Mouse (Mus musculus): ENCODE measurements around the gene Otx1. TPM values are rescaled to one million over a fixed set of nuclear protein-coding genes. Genes with fewer than 3 reads are reported as not detected.

Gene Otx1
- polyA plus RNA-seq, 1 experiment = not detected

DNA sequence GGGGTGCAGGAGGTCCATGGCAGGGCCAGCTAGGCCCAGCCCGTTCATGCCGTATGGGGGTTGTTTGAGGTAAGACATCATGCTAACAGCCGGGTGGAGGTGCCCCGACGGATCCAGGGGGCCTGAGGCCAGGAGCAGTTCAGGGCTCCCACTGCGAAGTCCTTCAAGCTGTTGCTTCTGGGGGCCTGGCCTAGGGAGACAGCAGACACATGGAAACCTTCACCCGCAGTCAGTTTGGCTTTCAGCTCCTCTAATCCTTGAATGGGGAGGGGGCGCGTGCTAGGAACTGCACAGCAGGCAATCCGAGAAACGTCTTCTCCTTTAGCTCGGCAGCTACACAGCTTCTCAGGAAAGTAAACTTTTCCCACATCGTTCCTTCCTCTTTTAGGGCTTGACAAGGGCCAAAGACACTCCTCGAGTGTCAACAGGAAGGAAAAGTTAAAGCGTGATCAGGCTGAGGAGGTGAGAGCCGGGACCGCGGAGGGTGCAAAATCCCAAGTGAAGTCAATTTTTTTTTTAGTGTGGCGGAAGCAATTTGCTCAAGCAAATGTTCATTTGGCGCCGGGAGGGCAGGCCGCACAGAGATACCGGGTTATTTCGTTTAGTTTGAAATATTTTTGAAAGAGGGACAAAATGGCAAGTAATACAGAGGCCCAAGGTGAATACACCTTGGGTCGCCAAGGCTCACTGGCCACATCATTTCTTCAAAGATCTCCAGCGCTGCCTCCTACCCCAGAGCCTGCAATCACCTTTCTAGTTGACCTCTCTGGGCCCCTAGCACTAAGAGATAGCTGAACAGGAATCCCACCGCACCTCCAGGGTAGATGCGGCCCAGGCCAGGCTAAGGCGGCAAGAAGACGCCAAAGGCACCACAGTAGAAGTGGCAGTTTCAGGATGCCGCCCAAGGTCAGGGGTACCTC, 3.0 kb downstream of the Otx1 start:
- no peak for DNase-seq (ENCODE audit: low read depth)

DNA sequence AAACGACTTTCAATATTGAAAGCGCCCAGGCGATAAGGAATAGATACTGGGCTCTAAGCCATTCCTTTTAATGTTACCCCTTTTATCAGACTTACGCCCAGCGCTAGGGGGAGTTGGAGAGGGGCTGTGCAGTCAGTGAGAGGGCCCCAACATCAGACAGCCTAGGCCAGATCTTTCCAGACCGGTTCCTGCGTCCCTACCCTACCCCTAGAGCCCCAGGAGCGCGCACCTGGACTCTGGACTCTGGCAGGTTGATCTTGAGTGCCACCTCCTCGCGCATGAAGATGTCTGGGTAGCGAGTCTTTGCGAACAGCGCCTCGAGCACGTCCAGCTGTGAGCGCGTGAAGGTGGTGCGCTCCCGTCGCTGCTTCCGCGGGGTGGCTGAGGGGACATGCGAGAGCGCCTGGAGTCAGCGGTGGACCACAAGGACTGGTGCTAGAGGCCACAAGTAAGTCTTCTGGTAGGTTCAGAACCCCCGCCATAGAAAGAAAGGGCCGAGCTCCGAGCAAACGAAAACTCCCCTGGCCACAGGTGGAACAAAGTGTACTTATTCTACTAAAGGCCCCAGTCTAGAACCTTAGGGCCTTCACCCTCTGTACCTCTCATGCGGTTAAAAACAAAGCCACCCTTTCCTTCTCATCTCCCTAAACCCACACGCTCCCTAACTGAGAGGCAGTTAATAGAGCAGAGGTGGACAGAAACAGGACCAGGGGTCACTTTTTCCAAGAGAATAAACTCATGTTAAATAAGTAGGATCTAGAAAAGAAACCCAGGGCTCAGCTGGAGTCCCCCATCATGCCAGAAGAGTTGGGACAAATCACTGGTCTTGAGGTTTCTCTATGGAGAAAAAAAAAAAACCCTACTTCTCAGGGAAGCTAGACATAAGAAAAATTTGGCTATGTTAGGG, 4.3 kb downstream of the Otx1 start:
- no peak for DNase-seq (ENCODE audit: low read depth)

DNA sequence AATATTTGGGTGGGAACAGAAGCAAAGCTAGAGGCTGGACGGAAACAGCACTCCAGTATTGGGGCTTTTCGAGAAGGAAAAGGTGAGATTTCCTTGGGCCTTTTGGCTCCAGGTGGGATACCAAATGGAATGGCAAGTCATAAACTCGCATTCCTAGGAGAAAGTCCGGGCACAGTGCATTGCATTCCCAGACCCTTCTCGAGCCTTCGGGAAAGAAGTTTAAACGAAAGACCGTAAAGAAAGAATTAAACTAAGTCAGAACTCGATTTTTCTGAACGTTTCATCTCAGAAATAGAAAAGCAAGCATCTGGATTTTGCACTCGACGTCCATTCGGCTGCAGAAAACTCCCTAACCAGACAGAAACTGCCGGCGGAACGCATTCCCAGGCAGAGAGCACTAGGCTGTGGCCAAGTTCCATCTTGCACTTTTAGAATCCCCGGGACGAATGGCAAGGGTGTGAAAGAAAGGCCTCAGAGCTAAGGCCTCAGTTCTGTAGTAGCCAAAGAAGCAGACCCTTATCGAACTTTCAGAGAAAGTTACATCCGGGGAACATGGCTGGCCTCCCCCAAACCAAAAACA, 5.0 kb downstream of the Otx1 start:
- no peak for DNase-seq (ENCODE audit: low read depth)

DNA sequence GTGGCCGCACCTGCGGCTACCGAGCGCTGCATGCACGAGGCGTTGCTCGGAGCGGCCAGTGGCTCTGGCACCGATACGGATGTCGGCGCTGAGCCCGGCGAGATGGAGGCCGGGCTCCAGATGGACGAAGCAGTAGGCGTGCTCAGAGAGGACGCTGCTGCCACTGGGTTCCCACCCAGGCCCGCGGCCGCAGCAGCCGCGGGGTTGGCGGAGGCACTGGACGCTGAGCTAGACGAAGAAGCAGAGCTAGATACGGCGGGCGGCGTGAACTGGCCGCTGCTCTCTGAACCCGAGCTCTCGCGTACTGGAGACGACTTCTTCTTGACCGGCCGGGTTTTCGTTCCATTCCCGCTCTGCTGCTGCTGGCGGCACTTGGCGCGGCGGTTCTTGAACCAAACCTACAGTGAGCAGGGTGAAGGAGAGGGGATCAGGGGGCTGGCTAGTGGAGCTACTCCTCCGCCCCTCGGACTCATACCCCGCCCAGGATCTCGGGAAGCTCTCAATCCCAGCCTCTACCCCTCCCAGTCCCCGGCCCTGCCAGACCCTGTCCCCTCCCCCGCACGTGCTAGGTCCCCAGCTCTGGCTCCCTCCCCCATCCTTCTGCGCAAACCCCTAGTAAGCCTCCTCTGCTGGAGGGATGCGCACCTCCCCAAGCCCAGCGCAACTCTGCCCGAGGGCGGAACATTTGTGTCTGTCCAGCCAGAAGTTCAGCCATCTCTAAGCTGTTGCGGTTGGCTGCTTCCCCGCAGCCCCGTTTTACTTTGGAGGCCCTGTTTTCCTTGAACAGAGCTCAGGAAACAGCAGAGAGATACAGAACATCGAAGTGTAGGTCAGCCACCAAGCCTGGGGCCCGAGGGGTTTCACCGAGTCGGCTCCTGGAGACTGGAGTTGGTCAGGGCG, 5.8 kb downstream of the Otx1 start:
- no peak for DNase-seq (ENCODE audit: low read depth)

GRCm38 (mm10) chr11:21996325-21996647, 6.4 kb downstream of the Otx1 start:
- DNase-seq (ENCODE audit: low read depth) = no peak

DNA sequence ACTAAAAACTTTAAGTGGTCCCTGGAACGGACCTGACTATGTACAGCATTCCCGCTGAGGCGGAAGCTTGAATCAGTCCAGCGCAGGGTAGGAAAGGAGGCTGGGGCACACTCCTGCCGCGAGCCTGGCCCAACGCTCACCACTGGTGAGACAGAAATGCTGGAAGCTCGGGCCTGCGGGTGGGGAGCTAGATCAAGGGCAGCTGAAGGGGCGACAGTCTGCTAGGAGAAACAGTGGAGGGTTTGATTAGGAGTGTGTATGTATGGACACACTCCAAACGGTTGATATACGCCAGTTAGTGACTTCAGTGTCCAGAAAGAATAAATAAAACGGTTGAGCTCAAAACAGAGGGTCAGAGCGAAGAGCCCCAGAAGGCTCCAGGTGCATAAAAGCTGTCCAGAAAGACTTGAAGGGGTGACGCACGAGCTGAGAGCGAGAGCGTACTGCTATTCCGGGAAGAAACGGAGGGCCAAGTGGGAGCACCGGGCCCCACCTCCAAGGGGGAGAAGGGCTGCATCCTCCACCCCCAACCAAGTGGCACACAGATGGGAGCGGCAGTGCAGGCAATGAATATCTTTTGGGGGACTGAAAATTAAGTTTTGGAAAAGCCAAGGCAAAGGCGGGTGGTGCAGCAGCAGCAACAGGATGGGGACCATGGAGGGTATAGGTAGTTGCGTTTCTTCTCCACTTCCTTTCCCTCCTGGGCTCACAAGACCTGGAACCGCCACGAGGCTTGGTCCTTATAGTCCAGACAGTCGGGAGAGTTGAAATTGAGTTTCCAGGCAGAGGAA, 7.0 kb downstream of the Otx1 start:
- no peak for DNase-seq (ENCODE audit: low read depth)

DNA sequence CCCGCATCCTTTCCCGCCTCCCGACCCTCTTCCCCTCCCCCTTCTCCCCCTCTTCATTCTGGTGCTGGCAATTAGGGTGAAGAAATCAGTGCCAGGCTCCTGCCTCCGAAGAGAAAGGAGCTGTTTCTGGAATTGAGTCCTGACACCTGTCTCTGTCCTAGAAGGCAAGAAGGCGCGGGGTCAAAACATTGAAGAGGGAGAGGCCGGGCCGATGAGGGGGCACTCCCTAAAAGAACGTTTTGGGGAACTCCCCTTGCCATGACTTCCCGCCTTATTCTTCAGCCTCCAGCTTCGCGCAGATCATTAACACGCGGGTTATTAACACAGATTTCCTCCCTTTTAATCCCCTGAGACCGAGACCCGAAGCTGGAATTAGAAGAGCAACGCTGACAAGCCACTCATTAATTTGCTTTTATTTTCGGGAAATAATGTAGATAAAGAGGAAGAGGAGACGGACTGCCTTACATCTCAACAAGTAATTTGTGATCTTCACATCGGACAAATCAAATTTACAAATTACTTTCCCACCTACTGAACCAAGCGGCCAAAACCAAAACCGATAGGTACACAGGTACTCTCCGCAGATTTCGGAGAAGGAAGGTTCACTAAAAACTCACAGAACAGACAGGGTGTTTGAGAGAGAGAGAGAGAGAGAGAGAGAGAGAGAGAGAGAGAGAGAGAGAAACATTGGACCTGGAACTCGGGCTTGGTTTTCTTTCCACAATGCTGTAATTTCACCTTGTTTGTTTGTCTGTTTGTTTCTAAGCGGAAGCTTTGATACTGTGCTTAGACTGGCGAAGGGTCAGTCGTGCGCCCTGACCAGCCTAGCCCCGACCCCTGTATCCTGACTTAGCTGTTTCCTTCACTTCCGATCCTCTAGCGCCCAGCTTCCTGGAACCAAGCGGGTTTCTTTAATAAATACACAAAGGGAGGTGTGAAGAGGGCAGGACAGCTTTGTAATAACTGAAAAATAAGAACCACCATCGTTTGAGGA, 8.0 kb downstream of the Otx1 start:
- no peak for DNase-seq (ENCODE audit: low read depth)

DNA sequence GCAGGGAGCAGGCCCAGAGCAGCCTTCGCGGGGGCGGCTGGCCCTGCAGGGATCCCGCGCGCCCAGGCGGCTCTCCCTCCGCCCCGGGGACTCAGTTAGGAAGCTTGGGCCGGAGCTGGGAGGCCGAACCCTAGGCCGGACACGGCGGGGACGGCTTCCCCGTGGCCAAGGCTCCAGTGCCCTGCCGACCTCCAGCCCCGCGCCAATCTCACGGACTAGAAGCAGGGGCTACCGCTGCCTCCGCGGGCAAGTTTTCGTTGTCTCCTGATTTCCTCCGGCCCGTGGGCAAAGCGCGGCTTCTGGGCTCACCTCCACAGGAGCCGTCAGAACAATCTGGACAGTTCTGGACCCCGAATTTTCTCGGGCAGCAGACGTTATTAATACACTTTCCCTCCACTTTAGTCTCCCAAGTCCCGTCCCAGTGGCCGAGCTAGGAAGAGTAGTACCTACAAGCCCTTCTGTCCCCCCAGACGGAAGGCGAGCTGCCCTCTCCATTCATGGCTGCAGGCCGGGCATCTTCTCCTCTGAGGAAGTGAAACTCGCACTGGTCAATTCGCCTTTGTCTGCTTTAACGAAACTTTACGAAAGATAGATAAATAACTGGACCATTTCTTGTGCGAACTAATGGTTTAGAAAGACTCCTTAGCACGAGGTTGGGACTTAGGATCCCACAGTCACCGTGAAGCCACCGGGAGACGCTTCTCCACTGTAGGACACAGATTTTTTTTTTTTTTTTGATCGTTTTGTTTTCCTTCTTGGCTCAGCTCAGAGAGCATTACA, 8.9 kb downstream of the Otx1 start:
- no peak for DNase-seq (ENCODE audit: low read depth)

GRCm38 (mm10) chr11:21992761-21993596, 9.7 kb downstream of the Otx1 start:
- no peak for DNase-seq (ENCODE audit: low read depth)

GRCm38 (mm10) chr11:21988398-21988946, 14.2 kb downstream of the Otx1 start:
- no peak for DNase-seq (ENCODE audit: low read depth)

DNA sequence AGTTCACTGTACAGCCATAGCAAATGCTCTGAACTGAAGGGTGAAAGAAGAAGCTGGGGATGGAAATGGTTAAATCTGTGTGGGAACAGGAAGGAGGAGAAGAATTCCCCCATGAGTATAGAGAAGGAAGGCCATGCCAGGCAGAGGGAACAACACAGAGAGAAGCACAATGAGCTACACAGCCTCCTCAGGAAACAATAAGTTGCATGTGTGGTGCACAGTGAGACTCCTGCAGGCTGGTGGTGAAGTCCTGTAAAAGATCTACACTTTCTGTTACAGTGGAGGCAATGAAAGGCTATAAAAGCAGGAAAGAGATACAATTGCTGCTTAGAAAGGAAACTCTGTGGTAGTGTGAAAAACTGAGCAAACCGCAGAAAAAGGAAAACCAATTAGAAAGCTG, 17.6 kb downstream of the Otx1 start:
- DNase-seq (ENCODE audit: low read depth) = no peak

GRCm38 (mm10) chr11:21974005-21974531, 28.6 kb downstream of the Otx1 start:
- DNase-seq (ENCODE audit: low read depth) = no peak

DNA sequence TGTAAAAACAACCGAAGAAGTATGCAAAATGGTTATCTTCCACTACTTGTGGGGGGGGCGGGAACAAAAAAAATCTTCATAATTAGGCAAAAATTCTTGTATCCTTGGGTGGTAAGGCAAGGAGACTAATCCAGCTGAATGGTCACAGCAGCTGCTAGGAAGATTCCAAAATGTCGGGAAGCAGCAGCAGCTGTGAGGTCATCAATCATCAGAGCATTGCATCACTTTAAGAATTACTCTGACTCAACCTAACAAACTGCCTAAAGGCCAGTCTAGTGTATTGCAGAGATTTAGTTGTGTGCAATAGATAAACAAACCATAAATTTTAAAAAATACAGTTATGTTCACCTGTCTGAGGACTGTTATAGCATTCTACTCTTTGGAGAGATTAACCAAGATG, 29.1 kb downstream of the Otx1 start:
- DNase-seq (ENCODE audit: low read depth) = no peak

DNA sequence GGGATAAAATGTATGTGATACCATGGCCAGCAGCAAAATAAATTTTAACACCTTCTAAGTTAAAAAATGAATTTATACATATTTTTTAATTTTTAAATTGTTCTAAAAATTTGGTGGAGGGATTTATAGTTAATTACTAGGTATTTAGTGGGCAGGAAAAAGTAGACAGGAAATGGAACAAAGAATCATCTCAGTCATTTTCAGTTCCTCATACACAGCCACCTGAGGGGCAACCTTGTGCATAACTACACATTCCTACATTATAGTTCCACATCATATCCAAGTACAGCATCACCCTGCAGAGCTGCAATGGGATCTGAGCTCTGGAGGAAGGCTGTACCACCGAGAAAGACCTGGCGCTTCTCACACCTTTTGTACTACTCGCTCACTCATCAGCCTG, 33.8 kb downstream of the Otx1 start:
- no peak for DNase-seq (ENCODE audit: low read depth)

DNA sequence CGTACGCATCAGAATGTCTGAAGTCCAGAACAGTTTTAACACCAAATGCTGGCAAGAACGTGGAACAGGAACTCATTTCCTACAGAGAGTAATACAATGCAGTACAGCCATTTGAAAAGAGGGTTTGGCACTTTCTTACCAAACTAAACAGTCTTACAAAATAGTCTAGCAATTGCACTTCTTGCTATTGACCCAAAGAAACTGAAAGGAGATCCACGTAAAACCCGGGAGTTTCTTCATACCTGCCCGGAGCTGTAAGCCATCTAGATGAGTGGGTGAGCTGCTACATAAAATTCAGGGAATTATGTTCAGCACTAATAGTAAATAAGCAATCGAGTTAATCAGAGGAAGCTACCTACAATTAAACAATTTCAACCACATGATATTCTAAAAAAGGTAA, 47.5 kb downstream of the Otx1 start:
- DNase-seq (ENCODE audit: low read depth) = peak; percentile 70

DNA sequence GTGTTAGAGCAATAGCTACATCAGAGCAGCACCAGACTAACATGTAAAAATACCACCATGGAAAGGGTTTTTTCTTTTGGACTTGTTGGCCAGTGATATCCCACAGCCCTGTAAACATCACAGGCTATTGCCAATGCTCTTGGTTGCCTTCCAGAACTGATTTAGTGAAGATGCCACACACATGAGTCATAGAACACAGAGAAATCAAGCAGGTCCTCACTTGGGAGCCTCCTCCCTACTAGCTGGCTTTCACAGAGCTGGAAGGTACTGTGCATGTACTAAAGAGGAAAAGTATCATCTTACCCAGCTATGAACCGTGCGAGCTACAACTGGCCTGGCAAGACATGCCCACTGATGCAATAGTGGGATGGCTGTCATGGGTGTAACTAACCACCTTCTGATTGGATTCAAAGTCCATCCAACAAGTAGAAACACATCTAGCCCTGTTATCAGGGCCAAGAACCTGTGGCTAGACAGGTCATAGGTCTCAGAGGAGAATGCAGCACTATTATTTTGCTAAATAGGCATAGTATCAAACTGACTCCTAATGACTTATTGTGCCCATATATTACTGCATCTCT, 51.0 kb downstream of the Otx1 start:
- no peak for DNase-seq (ENCODE audit: low read depth)

GRCm38 (mm10) chr11:21950094-21950493, 52.6 kb downstream of the Otx1 start:
- no peak for DNase-seq (ENCODE audit: low read depth)
